Mouse (Mus musculus) colon, adult 2 months (tissue): ENCODE results near the gene Tcstv1. TPM values are rescaled to one million over a fixed set of nuclear protein-coding genes. Genes with fewer than 3 reads are reported as not detected.

Source experiments
- polyA plus RNA-seq: library from polyadenylated mRNA; depleted of rRNA; stranded (reverse); fragments of >200 nt; gene quantifications from 2 replicates; pipeline ENCODE4 v1.2.3, GENCODE M21; 2012; rRNA removed

The Tcstv1 gene
- polyA plus RNA-seq: not detected in 2 replicates

GRCm38 (mm10) chr13:119894685-119895084 is at the start of gene Tcstv1:
TSS of gene Tcstv1 (minus strand) at chr13:119894785.

GRCm38 (mm10) chr13:119929172-119929571 is 34.6 kb upstream of the Tcstv1 start, which contains the start of gene Gm21761:
TSS of gene Gm21761 (minus strand) at chr13:119929272.

Other genes with a start within 250 kb of the Tcstv1 start
- 28.4 and 33.1 TPM in 2 replicates for gene Hmgcs1, start 204.4 kb downstream of the Tcstv1 start, polyA plus RNA-seq
- 0.32 and 0.42 TPM in 2 replicates for gene Nim1k, start 138.9 kb downstream of the Tcstv1 start, polyA plus RNA-seq
- gene Zfp131, start 103.9 kb downstream of the Tcstv1 start, polyA plus RNA-seq: 4.8 and 7.9 TPM in 2 replicates
- gene AF067063, start 64.6 kb downstream of the Tcstv1 start, polyA plus RNA-seq: not detected in 2 replicates
- gene D13Ertd608e, start 58.8 kb downstream of the Tcstv1 start, polyA plus RNA-seq: not detected in 2 replicates
- not detected in 2 replicates for gene Gm21761, start 34.5 kb upstream of the Tcstv1 start, polyA plus RNA-seq
- gene B020031M17Rik, start 56.0 kb upstream of the Tcstv1 start, polyA plus RNA-seq: not detected in 2 replicates
- not detected in 2 replicates for gene Gm36079, start 132.2 kb upstream of the Tcstv1 start, polyA plus RNA-seq
- 0.29 and 0.31 TPM in 2 replicates for gene Gm21188, start 157.4 kb upstream of the Tcstv1 start, polyA plus RNA-seq
- gene Gm20767, start 245.5 kb upstream of the Tcstv1 start, polyA plus RNA-seq: not detected in 2 replicates